Mouse (Mus musculus) erythroblast, adult 5-6 weeks (primary cell): ENCODE measurements around the gene Foxc2. TPM values are rescaled to one million over a fixed set of nuclear protein-coding genes. Genes with fewer than 3 reads are reported as not detected.

Source experiments
- ATAC-seq: replicated peaks from 2 replicates; pipeline ENCODE4 v1.8.0; 2016; ENCODE audit warnings: moderate number of reproducible peaks, mild to moderate bottlenecking, moderate TSS enrichment, inconsistent platforms; ENCODE audit not compliant: poor library complexity, low FRiP score, severe bottlenecking
- total RNA-seq, 2 experiments: library from RNA; stranded (forward) in 1 of 2; stranded (reverse) in 1 of 2; fragments of 150-400 nt in 1 of 2; fragments of 200-764, 138-1000 nt in 1 of 2; gene quantifications; 2 replicates each; pipeline versions ENCODE4 v1.2.3 to v1.2.4; 2015 to 2017; ENCODE audit warnings: low replicate concordance in 2 of 2

The Foxc2 gene
- total RNA-seq, 2 experiments from 2014 or later = not detected

DNA sequence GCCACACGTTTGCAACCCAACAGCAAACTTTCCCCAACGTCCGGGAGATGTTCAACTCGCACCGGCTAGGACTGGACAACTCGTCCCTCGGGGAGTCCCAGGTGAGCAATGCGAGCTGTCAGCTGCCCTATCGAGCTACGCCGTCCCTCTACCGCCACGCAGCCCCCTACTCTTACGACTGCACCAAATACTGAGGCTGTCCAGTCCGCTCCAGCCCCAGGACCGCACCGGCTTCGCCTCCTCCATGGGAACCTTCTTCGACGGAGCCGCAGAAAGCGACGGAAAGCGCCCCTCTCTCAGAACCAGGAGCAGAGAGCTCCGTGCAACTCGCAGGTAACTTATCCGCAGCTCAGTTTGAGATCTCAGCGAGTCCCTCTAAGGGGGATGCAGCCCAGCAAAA lies 1.9 kb downstream of the Foxc2 start:
- ATAC-seq = no peak

DNA sequence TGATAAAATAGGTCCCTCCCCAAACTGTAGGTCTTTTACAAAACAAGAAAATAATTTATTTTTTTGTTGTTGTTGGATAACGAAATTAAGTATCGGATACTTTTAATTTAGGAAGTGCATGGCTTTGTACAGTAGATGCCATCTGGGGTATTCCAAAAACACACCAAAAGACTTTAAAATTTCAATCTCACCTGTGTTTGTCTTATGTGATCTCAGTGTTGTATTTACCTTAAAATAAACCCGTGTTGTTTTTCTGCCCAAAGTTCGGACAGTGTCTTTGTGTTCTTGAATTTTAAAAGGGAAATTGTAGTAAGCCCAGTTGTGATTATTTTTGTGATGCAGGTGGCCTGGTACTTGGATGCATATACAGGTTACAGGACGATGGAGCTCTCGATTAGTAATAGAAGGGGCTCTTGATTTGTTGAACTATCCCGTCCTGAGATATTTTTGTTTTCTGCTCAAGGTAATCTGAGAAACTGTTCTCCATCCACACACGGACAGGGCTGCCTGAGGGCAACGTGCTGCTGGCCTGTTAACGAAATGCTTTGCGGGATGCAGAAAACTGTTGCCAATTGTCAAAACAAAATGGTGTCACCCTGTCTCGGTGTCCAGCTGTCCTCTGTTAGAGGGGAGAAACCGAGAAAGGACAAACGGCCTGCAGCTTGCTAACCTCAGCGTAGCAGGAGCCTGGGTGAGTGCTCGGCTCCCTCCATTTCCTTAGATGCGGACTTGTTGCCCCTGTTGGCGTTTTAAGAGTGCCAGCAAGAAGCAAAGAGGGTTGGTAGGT lies 2.9 kb downstream of the Foxc2 start:
- ATAC-seq = no peak

DNA sequence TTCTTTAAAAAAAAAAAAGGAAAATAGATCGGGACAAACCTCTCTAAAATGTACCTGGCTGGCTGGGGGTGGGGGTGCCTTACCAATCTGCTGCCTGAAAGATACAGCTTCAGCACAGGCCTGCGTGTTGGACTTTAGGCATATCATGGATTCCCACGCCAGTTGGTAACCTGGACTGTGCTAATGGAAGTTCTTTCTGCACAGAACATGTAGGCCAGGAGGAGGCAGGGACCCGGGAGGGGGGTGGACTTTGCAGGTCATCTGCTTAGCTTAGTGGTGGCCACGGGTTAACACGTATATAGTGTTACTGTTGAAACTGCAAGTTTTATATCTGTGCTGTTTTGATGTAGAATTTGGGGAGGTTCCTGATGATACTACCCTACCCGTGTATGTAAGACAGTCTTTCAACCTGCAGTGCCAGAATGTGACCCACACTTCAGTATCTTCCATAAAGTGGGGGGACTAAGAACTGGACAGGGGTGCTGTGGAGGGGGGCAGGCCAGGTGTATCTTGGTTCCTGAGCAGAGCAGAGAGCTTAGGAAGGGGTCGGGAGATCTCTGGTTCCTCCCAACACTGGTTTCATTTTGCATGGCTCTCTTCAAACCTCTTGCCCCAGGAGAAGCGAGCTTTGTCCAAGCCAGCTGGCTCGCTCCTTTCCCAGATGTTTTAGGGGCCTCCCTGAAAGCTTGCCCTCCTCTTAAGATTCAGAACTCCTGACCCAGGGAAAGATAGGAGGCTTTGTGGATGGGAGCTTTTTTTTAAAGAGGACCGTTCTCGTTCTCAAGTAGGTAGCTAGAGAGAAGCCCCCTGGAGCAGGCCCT lies 3.9 kb downstream of the Foxc2 start:
- no peak for ATAC-seq

DNA sequence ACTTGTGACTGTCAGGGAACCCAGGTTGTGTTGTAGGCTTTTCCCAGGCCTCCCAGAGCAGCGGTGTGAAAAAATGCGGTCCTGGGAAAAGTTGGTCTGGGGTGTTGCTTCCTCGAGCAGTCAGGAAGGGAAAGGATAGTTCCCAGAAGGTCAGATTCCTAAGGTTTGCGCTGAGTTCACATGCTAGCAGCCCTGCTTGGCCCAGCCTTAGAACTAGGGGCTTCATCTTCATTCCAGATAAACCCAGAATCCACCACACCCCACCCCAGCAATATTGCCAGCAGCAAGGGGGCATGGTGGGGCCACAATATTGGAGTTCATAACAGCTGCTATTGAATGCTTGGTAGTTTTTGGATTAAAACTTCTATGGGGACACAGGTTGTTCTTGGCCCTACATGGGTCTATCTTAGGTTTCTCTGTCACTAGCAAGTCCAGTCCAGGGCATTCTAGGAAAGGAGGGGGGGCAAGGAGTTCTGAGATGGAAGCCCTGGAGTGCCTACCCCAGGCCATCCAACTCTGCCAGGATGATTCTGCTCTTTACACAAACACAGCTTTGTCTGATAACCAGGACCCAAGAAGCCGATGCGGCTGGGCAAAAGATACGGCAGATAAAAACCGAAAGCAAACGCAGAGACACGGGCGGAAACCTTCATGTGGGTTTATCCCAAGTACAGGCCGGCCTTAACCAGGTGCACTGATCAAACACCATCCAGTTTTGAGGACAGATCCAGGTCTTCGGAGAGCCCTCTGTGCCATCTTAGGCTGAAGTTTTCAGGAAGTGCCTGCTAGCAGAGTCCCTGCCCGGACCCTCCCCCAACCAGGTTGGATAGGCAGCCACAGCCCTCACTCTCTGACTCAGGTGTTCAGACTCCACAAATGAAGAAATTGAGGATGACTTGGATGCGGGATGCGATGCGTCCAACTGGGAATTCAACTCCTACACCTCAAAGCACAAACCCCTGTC lies 4.8 kb downstream of the Foxc2 start:
- no peak for ATAC-seq

DNA sequence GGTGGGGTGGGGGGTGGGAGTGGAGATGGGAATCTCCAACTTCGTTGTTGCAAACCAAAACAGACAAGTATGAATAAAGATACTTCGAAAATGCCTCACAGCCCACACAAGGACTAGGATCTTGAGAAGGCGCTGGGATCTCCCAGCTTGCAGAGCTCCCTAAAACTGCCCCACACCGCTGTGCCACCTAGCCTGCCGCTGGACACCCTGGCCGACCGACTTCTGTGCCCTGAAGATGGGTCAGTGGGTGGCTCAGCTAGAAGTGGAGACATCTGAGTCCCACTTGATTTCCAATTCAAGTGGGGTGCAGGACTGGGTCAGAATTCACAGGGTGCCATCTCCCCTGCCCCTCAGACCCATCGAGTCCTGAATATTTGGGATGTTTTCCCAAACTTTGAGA lies 5.7 kb downstream of the Foxc2 start:
- no peak for ATAC-seq

DNA sequence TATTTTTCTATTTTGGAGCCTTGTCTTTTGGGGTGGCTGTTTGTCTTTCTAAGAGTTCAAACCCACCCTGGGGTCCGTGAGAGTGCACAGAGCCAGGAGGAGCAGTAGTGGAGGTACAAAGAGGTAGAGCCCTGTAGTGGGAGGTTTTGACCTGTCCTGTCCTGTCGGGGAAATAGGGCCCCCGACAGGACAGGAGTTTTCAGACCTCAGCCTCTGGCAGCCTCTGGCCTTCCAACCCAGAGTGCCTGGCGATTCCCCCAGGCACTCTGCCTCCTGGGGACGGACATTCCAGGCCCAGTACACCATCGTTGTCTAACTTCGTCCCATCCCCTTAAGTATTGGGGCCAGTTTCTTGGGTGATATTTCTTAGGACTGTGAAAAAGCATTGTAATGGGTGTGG lies 6.4 kb downstream of the Foxc2 start:
- ATAC-seq = no peak

DNA sequence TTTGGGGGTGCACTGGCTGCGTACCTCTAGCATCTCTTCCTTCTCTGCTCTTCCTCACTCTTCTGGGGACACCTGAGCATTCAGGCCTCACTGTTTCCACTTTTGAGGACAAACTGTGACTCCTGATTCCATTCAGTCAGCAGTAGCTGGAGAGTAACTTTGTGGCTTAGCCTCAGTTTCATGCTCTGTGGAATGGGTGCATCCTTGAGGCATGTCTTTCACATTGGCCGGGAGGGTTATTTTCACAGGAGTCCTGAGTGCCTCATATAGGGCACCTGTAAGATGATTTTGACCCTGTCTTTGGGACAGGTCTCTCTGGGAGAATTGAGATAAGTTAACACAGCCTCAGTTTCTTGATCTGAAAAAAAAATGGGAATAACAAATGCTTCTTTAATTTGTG lies 7.1 kb downstream of the Foxc2 start:
- ATAC-seq = no peak

DNA sequence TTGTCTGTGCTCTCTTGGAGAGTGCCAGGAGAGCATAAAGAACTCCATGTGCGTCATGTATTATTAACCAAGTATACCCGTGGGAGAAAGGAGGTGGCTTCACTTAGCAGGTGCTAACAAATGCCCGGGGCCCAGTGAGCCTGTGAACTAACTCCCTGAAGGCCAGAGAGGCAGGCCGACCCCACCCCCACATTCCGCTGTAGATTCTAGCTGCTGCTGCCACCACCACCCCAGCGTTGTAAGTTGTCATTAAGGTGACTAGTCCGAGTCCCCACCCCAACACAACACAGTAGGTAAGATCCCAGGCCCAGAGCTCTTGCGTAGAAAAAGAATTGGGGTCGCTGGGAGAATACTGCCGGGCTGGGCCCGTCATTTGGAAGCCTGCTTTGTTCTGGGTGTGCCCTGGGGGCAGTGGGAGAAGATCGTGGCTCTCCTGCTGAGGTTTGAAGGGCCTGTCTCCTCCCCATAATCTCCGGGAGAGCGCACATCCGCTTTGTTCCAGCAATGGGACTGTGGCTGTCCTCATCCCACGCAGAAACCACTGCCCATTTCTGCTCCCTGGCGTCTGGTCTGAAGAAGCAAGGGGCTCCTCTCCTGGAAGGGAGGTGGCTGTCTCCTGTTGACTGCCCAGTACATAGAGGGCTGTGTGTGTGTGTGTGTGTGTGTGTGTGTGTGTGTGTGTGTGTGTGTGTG lies 8.7 kb downstream of the Foxc2 start:
- ATAC-seq = no peak

DNA sequence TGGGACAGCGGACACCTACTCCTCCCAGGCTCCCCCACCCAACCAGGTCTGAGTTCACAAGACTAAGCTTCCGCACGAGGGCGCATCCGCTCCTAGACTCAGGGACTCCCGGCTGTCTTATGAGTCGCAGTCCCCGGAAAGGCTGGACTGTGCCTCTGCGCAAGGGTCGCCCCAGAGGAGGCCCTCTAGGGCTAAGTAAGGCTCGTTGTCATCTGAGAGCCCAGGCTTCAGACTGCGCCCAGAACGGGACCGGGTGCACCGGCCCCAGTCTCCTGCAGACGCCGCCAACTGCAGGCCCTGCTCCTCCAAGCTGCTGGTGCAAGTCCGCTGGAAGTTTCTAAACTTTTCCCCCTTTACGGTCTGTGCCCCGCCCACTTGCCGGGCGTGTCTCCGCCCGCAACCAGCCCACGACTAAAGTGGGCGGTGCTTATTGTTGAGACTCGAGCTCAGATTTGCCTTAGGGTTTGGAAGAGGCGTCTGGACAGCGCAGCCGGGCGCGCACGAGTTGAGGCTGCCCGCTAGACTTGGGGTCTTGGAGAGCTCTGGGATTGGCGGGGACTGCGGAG lies 9.4 kb downstream of the Foxc2 start:
- no peak for ATAC-seq

DNA sequence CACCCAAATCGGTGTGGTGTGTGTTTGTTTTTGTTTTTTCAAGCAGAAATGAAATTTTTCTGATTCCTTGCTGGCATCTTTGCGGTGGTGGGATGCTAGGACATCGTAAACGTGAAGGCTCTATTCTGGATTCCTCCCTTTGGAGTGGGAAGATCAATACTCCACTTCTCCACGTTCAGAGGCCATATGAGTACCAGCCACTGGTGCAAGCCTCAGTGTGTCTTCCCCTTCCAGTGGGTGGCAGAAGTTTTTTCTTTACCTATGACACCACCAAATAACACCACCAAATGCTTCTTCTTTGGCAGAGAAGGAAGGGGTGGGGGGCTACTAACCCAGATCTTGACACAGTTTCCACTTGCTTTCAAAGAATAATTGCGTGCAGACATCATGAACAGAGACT lies 10.2 kb downstream of the Foxc2 start:
- no peak for ATAC-seq

DNA sequence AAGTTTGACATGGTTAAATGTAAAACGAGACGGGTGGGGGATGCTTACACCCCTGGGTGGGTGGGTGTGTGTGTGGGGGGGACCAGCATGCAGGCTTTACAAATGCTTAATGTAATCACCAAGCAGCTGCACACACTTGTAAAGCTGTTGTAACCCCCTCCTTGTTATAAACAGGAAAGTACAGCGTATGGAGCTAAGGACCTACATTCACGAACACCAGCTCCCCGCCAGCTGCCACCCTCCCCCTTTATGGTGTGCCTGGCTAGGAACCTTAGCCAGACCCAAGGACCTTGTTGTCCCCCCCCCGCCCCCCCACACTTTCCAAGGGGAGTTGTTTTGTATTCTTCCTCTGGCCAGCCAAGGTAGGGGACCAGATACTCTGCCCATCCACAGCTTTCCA lies 10.7 kb downstream of the Foxc2 start:
- no peak for ATAC-seq

DNA sequence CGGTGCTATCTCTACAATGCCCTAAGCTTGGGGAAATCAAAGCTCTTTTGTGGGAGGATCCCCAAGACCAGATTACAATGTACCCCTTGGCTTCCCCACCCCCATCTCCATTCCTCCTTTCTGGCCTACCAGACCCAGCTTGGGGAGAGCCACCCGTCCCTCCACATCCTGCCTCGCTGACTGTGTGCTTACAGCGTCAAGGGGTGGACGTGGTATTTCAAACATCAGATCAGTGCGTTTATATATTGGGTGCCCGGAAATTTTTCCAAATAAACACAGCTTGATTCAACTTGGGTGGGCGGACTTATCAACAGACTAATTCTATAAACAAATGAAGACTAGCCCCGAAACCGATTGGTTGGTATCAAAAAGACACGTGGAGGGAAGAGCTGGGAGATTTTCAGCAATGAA lies 11.3 kb downstream of the Foxc2 start:
- no peak for ATAC-seq

DNA sequence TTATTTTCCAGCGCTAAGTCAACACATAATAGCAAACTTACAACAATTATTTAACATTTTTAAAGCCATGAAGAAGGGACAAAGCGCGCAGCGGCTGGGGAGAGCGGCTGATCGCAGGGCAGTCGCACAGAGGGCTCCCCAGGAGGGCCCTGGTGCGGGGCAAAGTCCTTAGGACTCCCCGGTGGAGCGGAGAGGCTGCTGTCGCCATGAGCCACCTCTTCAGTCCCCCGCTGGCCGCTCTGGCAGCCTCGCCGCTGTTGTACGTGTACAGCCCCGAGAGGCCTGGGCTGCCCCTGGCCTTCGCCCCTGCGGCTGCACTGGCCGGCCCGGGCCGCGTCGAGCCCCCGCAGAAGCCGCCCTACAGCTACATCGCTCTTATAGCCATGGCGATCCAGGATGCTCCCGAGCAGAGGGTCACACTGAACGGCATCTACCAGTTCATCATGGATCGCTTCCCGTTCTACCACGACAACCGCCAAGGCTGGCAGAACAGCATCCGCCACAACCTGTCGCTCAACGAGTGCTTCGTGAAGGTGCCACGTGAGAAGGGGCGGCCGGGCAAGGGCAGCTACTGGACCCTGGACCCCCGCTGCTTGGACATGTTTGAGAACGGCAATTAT lies 11.9 kb downstream of the Foxc2 start, which contains the start of gene Foxl1:
TSS of gene Foxl1 (plus strand) at position 185 of the 620 bp plus-strand sequence.
- no peak for ATAC-seq

DNA sequence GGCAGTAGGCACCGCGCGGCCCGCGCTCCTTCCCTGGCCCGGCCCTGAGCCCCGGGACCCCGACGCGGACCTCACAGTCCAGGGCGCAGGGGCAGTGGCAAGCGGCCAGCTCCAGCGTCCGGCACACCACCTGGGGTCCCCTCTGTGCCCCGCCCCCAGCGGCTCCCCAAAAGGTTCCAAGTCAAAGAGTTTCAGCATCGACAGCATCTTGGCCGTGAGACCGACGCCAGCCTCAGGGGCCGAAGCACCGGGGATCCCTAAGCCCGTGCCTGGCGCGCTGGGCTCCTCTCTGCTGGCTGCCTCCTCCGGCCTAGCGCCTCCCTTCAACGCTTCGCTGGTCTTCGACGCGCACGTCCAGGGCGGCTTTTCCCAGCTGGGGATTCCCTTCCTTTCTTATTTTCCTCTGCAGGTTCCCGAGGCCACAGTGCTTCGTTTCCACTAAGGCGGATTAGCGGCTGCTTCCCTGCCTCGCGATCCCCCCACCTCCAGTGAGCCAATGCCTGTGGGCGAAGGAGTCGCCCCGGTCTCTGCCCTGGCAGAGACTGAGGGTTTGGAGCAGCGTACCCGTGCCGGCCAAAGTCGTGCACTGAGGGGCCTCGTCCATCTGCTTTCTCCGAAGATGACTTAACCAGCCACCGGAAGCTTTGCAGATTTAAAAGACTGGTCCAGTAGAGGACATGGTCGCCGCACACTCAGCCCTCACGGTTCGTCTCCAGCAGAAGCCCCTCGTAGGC lies 12.7 kb downstream of the Foxc2 start:
- no peak for ATAC-seq

DNA sequence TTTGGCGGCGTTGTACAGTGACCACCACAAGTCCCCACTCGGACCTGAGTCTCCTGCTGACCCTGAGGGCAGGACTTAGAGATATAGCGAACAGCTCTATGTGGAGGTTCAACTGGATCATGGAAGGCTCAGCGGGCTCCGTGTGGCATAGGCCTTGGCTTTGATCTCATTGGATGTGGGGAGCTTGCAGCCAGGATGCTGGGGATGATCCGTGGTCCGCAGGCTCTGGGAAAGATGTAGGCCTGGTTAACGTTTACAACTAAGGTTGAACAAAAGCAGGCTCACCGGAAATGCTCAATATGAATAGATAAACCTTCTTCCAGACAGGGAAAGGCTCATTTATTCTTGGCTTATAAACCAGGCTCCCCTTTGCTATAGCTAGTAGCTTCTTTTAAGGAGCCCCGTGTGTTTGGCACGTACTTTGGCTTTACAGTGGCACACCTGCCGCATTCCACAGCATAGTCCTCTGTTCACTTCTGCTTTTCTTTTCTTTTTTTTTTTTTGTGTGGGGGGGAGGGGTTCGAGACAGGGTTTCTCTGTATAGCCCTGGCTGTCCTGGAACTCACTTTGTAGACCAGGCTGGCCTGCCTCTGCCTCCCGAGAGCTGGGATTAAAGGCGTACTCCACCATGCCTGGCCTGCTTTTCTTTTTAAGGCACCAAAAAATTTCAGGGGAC lies 13.4 kb downstream of the Foxc2 start:
- ATAC-seq = no peak

DNA sequence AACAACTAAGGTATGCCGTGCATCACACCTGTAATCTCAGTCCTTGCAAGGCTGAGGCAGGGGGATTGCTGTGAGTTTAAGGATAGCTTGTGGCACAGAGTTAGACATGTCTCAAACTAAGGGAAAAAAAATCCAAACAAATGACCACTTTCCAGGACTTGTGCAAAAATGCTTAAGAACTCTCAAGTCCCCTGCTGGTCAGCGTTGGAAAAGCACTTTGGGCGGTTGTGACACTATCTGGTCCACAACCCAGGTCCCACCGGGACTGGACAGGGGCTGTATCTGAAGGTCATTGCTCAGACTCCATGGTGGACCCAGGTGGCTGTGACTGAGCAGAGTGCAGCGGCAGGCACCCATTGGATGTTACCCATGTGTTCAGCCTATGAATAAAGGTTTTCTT lies 14.6 kb downstream of the Foxc2 start:
- ATAC-seq = no peak

DNA sequence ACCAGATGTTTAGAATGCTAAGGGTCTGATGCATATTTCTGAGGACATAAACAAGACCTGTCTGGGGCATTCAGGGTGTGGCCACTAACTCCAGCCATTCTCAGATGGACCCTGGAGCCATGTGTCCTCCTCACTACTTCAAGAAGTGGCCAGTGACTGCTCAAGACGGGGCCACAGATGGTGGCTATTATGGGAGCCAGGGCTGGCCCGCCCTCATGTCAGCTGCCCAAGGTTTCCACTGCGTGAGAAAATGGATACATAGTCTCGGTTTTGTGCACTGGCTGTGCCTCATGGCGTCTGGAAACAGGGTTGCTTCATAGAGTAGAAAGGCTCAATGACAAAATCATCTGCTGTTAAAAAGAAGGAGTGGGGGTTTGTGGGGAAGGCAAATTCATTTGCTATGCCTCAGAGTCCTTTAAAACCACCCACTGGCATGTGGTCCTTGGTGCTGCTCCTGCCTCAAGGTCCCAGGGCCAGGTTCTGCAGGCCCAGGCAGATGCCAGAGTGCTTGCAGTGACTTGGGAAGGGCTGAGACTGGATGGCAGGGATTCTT lies 17.1 kb downstream of the Foxc2 start:
- ATAC-seq = no peak
